Mouse (Mus musculus) gastrocnemius, postnatal 25 days (tissue): Measurements from ENCODE around the gene Atg9b. TPM values are rescaled to one million over a fixed set of nuclear protein-coding genes. Genes with fewer than 3 reads are reported as not detected.

Experiments used
- DNase-seq: peaks from one replicate; pipeline ENCODE4 v3.0.0; 2022
- total RNA-seq, 2 experiments: library from RNA; stranded (reverse); gene quantifications; 1 replicate in 1 of 2; 2 replicates in 1 of 2; pipeline ENCODE4 v1.2.3; 2021

Gene Atg9b
- total RNA-seq, 2 experiments from 2014 or later = 0.10 to 0.19 TPM

- no peak for DNase-seq
Observed at GRCm38 (mm10) chr5:24381486-24381885, 10.5 kb downstream of the Atg9b start.

- DNase-seq = no peak
Observed at GRCm38 (mm10) chr5:24380499-24380898, 11.4 kb downstream of the Atg9b start.

GRCm38 (mm10) chr5:24379501-24379900 lies 12.4 kb downstream of the Atg9b start:
- DNase-seq = no peak

GRCm38 (mm10) chr5:24378700-24379099 lies 13.2 kb downstream of the Atg9b start:
- no peak for DNase-seq

GRCm38 (mm10) chr5:24374666-24375328 lies 17.1 kb downstream of the Atg9b start:
- no peak for DNase-seq

GRCm38 (mm10) chr5:24374216-24374615 lies 17.7 kb downstream of the Atg9b start:
- DNase-seq = no peak

GRCm38 (mm10) chr5:24373807-24374206 lies 18.1 kb downstream of the Atg9b start:
- no peak for DNase-seq

- no peak for DNase-seq
Observed at GRCm38 (mm10) chr5:24369767-24370166, 22.2 kb downstream of the Atg9b start.

- DNase-seq = no peak
Observed at GRCm38 (mm10) chr5:24366426-24366825, 25.5 kb downstream of the Atg9b start.

GRCm38 (mm10) chr5:24365528-24365927 lies 26.4 kb downstream of the Atg9b start:
- DNase-seq = no peak

- no peak for DNase-seq
Observed at GRCm38 (mm10) chr5:24364963-24365362, 27.0 kb downstream of the Atg9b start.

GRCm38 (mm10) chr5:24364508-24364907 lies 27.4 kb downstream of the Atg9b start, which contains the start of gene Nos3:
TSS of gene Nos3 (plus strand) at chr5:24364810.
- peak; percentile 74 for DNase-seq

GRCm38 (mm10) chr5:24364061-24364460 lies 27.9 kb downstream of the Atg9b start:
- no peak for DNase-seq

GRCm38 (mm10) chr5:24363467-24363866 lies 28.5 kb downstream of the Atg9b start:
- no peak for DNase-seq

GRCm38 (mm10) chr5:24360792-24361454 lies 31.0 kb downstream of the Atg9b start:
- peak; percentile 57 for DNase-seq

- peak; percentile 50 for DNase-seq
Observed at GRCm38 (mm10) chr5:24357461-24357860, 34.5 kb downstream of the Atg9b start.

GRCm38 (mm10) chr5:24356764-24357163 lies 35.2 kb downstream of the Atg9b start:
- DNase-seq = no peak

- DNase-seq = no peak
Observed at GRCm38 (mm10) chr5:24353327-24353726, 38.6 kb downstream of the Atg9b start.

- DNase-seq = peak; percentile 20
Observed at GRCm38 (mm10) chr5:24352251-24352859, 39.6 kb downstream of the Atg9b start.

- peak; percentile 76 for DNase-seq
Observed at GRCm38 (mm10) chr5:24351701-24352171, 40.2 kb downstream of the Atg9b start.

GRCm38 (mm10) chr5:24351278-24351677 lies 40.7 kb downstream of the Atg9b start, which contains the start of gene Kcnh2:
TSS of gene Kcnh2 (minus strand) at chr5:24351604.
- no peak for DNase-seq

- DNase-seq = no peak
Observed at GRCm38 (mm10) chr5:24350531-24351250, 41.3 kb downstream of the Atg9b start.
